Mouse (Mus musculus) B cell, adult 67 days (primary cell): Measurements from ENCODE around the gene Pmm1. TPM values are rescaled to one million over a fixed set of nuclear protein-coding genes. Genes with fewer than 3 reads are reported as not detected.

ENCODE experiments used
- total RNA-seq, 2 experiments: library from RNA; stranded (reverse); gene quantifications; 4 replicates each; pipeline ENCODE4 v1.2.4; 2023

The Pmm1 gene
- total RNA-seq: 10 to 100 TPM; 20.5 to 22.3 TPM

GRCm38 (mm10) chr15:81960171-81961077 lies at the start of gene Pmm1:
Gene Pmm1 (minus strand): TSS chr15:81960930.

GRCm38 (mm10) chr15:81987646-81988045 lies 26.9 kb upstream of the Pmm1 start, which contains the start of gene Xrcc6:
Gene Xrcc6 (plus strand): TSS chr15:81987835.

GRCm38 (mm10) chr15:81980321-81980720 lies 19.6 kb upstream of the Pmm1 start, which contains the start of gene 1700029P11Rik:
Gene 1700029P11Rik (plus strand): TSS chr15:81980540.

GRCm38 (mm10) chr15:81936679-81937078 lies 24.1 kb downstream of the Pmm1 start, which contains the start of gene Csdc2:
Gene Csdc2 (plus strand): TSS chr15:81936759.

GRCm38 (mm10) chr15:81925760-81926445 lies 34.8 kb downstream of the Pmm1 start, which contains the start of gene Polr3h:
Gene Polr3h (minus strand): TSS chr15:81926240.

Other genes with a start within 250 kb of the Pmm1 start
- gene Zc3h7b, start 215.9 kb downstream of the Pmm1 start, total RNA-seq: 10 to 100 TPM; 40.0 to 42.6 TPM
- gene Rangap1, start 215.4 kb downstream of the Pmm1 start, total RNA-seq: 10 to 100 TPM; 67.0 to 80.9 TPM
- gene Tef, start 158.5 kb downstream of the Pmm1 start, total RNA-seq: 10 to 100 TPM; 38.6 to 45.3 TPM
- gene Tob2, start 102.1 kb downstream of the Pmm1 start, total RNA-seq: 100 to 1,000 TPM; 114 to 123 TPM
- 10 to 100 TPM; 62.7 to 66.9 TPM for gene Phf5a, start 89.0 kb downstream of the Pmm1 start, total RNA-seq
- 100 to 1,000 TPM; 144 to 153 TPM for gene Aco2, start 88.6 kb downstream of the Pmm1 start, total RNA-seq
- 10 to 100 TPM; 22.9 to 23.7 TPM for gene Polr3h, start 34.7 kb downstream of the Pmm1 start, total RNA-seq
- under 1 TPM; 0.15 TPM for gene Csdc2, start 24.2 kb downstream of the Pmm1 start, total RNA-seq
- gene 1700029P11Rik, start 19.6 kb upstream of the Pmm1 start, total RNA-seq: not detected
- 10 to 100 TPM; 36.6 to 36.9 TPM for gene Xrcc6, start 26.9 kb upstream of the Pmm1 start, total RNA-seq
- 10 to 100 TPM; 26.1 to 31.1 TPM for gene Desi1, start 72.9 kb upstream of the Pmm1 start, total RNA-seq
- 100 to 1,000 TPM; 102 to 122 TPM for gene Snu13, start 86.7 kb upstream of the Pmm1 start, total RNA-seq
- not detected for gene 4930407I10Rik, start 98.2 kb upstream of the Pmm1 start, total RNA-seq
- gene Mei1, start 109.1 kb upstream of the Pmm1 start, total RNA-seq: not detected
- 10 to 100 TPM; 57.8 to 66.3 TPM for gene Ccdc134, start 167.0 kb upstream of the Pmm1 start, total RNA-seq
- gene Srebf2, start 186.3 kb upstream of the Pmm1 start, total RNA-seq: 100 to 1,000 TPM; 225 to 242 TPM